ENCODE assay signal across 9 mouse cellular contexts in genomic region chr7:140186646-140187620, GRCm38 (mm10). TPM values are rescaled to one million over a fixed set of nuclear protein-coding genes. Genes with fewer than 3 reads are reported as not detected.
DNase-seq lines count a peak whose midpoint lies in the region; ATAC-seq and TF ChIP-seq lines count a peak whose summit lies in the region.
"Had no signal": no experiment of that assay in that cellular context is flagged by ENCODE, and none has a peak within 500 bp of the region (broad histone marks: within the 10 kb centered on the region; RNA-seq: fewer than 3 reads in every experiment).

No protein-coding gene starts in this region.

- DNase-seq in heart, adult 11 months = peak; percentile 88
- no peak for DNase-seq in heart, adult 9 months (ENCODE audit: low spot score in 2 of 2)
- DNase-seq in urinary bladder, postnatal 25 days (ENCODE audit: low spot score) = peak; percentile 9
- DNase-seq in urinary bladder, adult 2 months (ENCODE audit: low spot score) = no peak
- DNase-seq in gastrocnemius, adult 8-10 months (ENCODE audit: low spot score in 2 of 2) = no peak
- DNase-seq in heart, adult 2 months = no peak

- TF ChIP-seq POLR2A in heart, adult 2 months (IDR thresholded peaks at IDR 0.05; ENCODE audit: insufficient read depth, low read depth, low read length) = no peak

- no peaks in the 10 kb centered on the region for H3K4me1 ChIP-seq in heart, adult 2 months (ENCODE audit: control insufficient read depth, insufficient read depth, low read length)
- H3K4me1 ChIP-seq: hindbrain, embryonic 15.5 days had no signal

- no peak overlapping the region for H3K4me3 ChIP-seq in heart, adult 2 months
- H3K4me3 ChIP-seq: hindbrain, embryonic 15.5 days had no signal

- TF ChIP-seq CTCF in heart, adult 2 months (IDR thresholded peaks at IDR 0.05) = no peak

- H3K79me2 ChIP-seq in heart, adult 2 months (replicated peaks; ENCODE audit: control insufficient read depth, insufficient read depth, low read length) = no peaks in the 10 kb centered on the region

- H3K27ac ChIP-seq in heart, adult 2 months = no peak overlapping the region
- H3K27ac ChIP-seq: hindbrain, embryonic 15.5 days had no signal

- H3K27me3 ChIP-seq in heart, adult 2 months (ENCODE audit: control insufficient read depth, insufficient read depth, low read length) = no peaks in the 10 kb centered on the region
- H3K27me3 ChIP-seq: hindbrain, embryonic 15.5 days had no signal

- no peak for TF ChIP-seq EP300 in heart, adult 2 months (IDR thresholded peaks at IDR 0.05; ENCODE audit: insufficient read depth, low read depth, low read length)

- no peaks in the 10 kb centered on the region for H3K36me3 ChIP-seq in heart, adult 2 months (ENCODE audit: control insufficient read depth, insufficient read depth, low read length)
- H3K36me3 ChIP-seq: hindbrain, embryonic 15.5 days had no signal

- WGBS in heart, adult 2 months = 59% methylated on average over 18 of the region's 18 CpGs

- no peak overlapping the region for H3K9ac ChIP-seq in heart, adult 2 months (ENCODE audit: low read depth, low read length)
- H3K9ac ChIP-seq: hindbrain, embryonic 15.5 days had no signal

- peak; percentile 61 for ATAC-seq in inflammation-experienced regulatory T-cells, adult 6 months
- 0 out of 2 replicates have a peak, but pooled peaks have one; percentile 35 for ATAC-seq in megakaryocyte, adult 5-6 weeks (ENCODE audit: poor library complexity, severe bottlenecking)

- intact Hi-C loops in heart, adult 2 months (cut with DNase I) = no loop called here

RNA-seq across cellular contexts. Expression of gene Olfr523, which starts 13.9 kb away (rescaled TPM):
- not detected in 2 replicates for polyA plus RNA-seq in urinary bladder, adult 2 months (2012; rRNA removed)
- not detected for polyA plus RNA-seq in inflammation-experienced regulatory T-cells, adult 6 months (2017; shearing (Covaris generic))
- not detected in 2 replicates for total RNA-seq in megakaryocyte, adult 5-6 weeks (2015)
- not detected in 2 replicates for total RNA-seq in megakaryocyte, adult 5-6 weeks (2017)
- total RNA-seq in gastrocnemius, adult 8-10 months (2022) = not detected
- not detected for total RNA-seq in heart, adult 2 months (2021)
- polyA plus RNA-seq in heart, adult 2 months (2012; rRNA removed) = not detected in 2 replicates
- polyA plus RNA-seq: hindbrain, embryonic 15.5 days had no signal

RNA-seq across cellular contexts. Expression of gene Olfr524, which starts 18.8 kb away (rescaled TPM):
- not detected in 2 replicates for polyA plus RNA-seq in urinary bladder, adult 2 months (2012; rRNA removed)
- under 1 TPM in 1 of 3 experiments, not detected in 2; 0.13 TPM for polyA plus RNA-seq in inflammation-experienced regulatory T-cells, adult 6 months (2017; shearing (Covaris generic))
- total RNA-seq in megakaryocyte, adult 5-6 weeks (2015) = not detected in 2 replicates
- total RNA-seq in megakaryocyte, adult 5-6 weeks (2017) = not detected in 2 replicates
- not detected for total RNA-seq in gastrocnemius, adult 8-10 months (2022)
- not detected for total RNA-seq in heart, adult 2 months (2021)
- not detected in 2 replicates for polyA plus RNA-seq in heart, adult 2 months (2012; rRNA removed)
- polyA plus RNA-seq: hindbrain, embryonic 15.5 days had no signal

RNA-seq across cellular contexts. Expression of gene Olfr522, which starts 22.4 kb away (rescaled TPM):
- polyA plus RNA-seq in urinary bladder, adult 2 months (2012; rRNA removed) = not detected in 2 replicates
- polyA plus RNA-seq in inflammation-experienced regulatory T-cells, adult 6 months (2017; shearing (Covaris generic)) = under 1 TPM in 1 of 3 experiments, not detected in 2; 0.07 TPM
- total RNA-seq in megakaryocyte, adult 5-6 weeks (2015) = not detected in 2 replicates
- not detected in 2 replicates for total RNA-seq in megakaryocyte, adult 5-6 weeks (2017)
- total RNA-seq in gastrocnemius, adult 8-10 months (2022) = not detected
- total RNA-seq in heart, adult 2 months (2021) = not detected
- polyA plus RNA-seq in heart, adult 2 months (2012; rRNA removed) = not detected in 2 replicates
- polyA plus RNA-seq: hindbrain, embryonic 15.5 days had no signal

RNA-seq across cellular contexts. Expression of gene Cd163l1, which starts 31.1 kb away (rescaled TPM):
- 1.1 and 1.2 TPM in 2 replicates for polyA plus RNA-seq in urinary bladder, adult 2 months (2012; rRNA removed)
- polyA plus RNA-seq in inflammation-experienced regulatory T-cells, adult 6 months (2017; shearing (Covaris generic)) = under 1 TPM in 2 of 3 experiments, not detected in 1; 0.27 to 0.55 TPM
- 0.11 and 0.41 TPM in 2 replicates for total RNA-seq in megakaryocyte, adult 5-6 weeks (2015)
- total RNA-seq in megakaryocyte, adult 5-6 weeks (2017) = 0.44 and 0.61 TPM in 2 replicates
- not detected for total RNA-seq in gastrocnemius, adult 8-10 months (2022)
- total RNA-seq in heart, adult 2 months (2021) = not detected
- 0.27 TPM in 1 of 2 replicates, not detected in the other for polyA plus RNA-seq in heart, adult 2 months (2012; rRNA removed)

RNA-seq across cellular contexts. Expression of gene Sprn, which starts 32.3 kb away (rescaled TPM):
- polyA plus RNA-seq in urinary bladder, adult 2 months (2012; rRNA removed) = 4.8 and 8.9 TPM in 2 replicates
- polyA plus RNA-seq in inflammation-experienced regulatory T-cells, adult 6 months (2017; shearing (Covaris generic)) = not detected
- not detected in 2 replicates for total RNA-seq in megakaryocyte, adult 5-6 weeks (2015)
- total RNA-seq in megakaryocyte, adult 5-6 weeks (2017) = not detected in 2 replicates
- total RNA-seq in gastrocnemius, adult 8-10 months (2022) = under 1 TPM; 0.07 to 0.22 (median 0.16) TPM
- total RNA-seq in heart, adult 2 months (2021) = under 1 TPM; 0.52 TPM
- polyA plus RNA-seq in heart, adult 2 months (2012; rRNA removed) = 0.85 and 1.9 TPM in 2 replicates

Comparison
In these comparisons a context has a peak if more than half of its experiments do, and no peak if none do; other contexts are left out.
1. DNase-seq: peak in heart, adult 11 months (single experiment) and urinary bladder, postnatal 25 days (single experiment); none in heart, adult 9 months (0 of 2), urinary bladder, adult 2 months (single experiment), gastrocnemius, adult 8-10 months (0 of 2) and heart, adult 2 months (0 of 2).